Mouse (Mus musculus) intestine, embryonic 16.5 days (tissue): ENCODE results near the gene Moxd1. TPM values are rescaled to one million over a fixed set of nuclear protein-coding genes. Genes with fewer than 3 reads are reported as not detected.

Source experiments
- ATAC-seq: fragments of 200-750 bp; cut with Nextera tagmentation; 2 replicates; pipeline ENCODE4 v1.8.0; 2017; ENCODE audit warnings: moderate TSS enrichment, moderate library complexity
- H3K27ac ChIP-seq: fragments of 300-500 bp; sonication (generic); 2 replicates; pipeline ENCODE4 v1.5.1; 2014; ENCODE audit warnings: mild to moderate bottlenecking, low read length
- H3K27me3 ChIP-seq: fragments of 300-500 bp; sonication (generic); replicated peaks from 2 replicates; pipeline ENCODE4 v1.6.1; 2014; ENCODE audit warnings: low read length, control low read depth, mixed read lengths; ENCODE audit not compliant: control insufficient read depth, insufficient read depth
- H3K36me3 ChIP-seq: fragments of 300-500 bp; sonication (generic); 2 replicates; pipeline ENCODE4 v1.6.1; 2014; ENCODE audit warnings: low read length, control low read depth; ENCODE audit not compliant: control insufficient read depth, insufficient read depth
- H3K4me1 ChIP-seq: fragments of 300-500 bp; sonication (generic); 2 replicates; pipeline ENCODE4 v1.6.1; 2014; ENCODE audit warnings: low read length, control low read depth, mixed read lengths; ENCODE audit not compliant: control insufficient read depth, insufficient read depth
- H3K4me2 ChIP-seq: fragments of 300-500 bp; sonication (generic); 2 replicates; pipeline ENCODE4 v1.6.1; 2014; ENCODE audit warnings: low read depth, low read length, control low read depth
- H3K4me3 ChIP-seq: fragments of 300-500 bp; sonication (generic); 2 replicates; pipeline ENCODE4 v1.5.1; 2014; ENCODE audit warnings: mild to moderate bottlenecking, low read length
- H3K9ac ChIP-seq: fragments of 300-500 bp; sonication (generic); 2 replicates; pipeline ENCODE4 v1.6.1; 2014; ENCODE audit warnings: low read depth, low read length
- H3K9me3 ChIP-seq: fragments of 300-500 bp; sonication (generic); 2 replicates; pipeline ENCODE4 v1.6.1; 2016; ENCODE audit warnings: low read length, control low read depth; ENCODE audit not compliant: control insufficient read depth
- WGBS: fragments of 180-500 bp; shearing (Covaris S2); extraction: QIAGEN DNeasy Blood & Tissue Kit; methylation state at CpG from one replicate; pipeline ENCODE4 v1.1.7; 2014; 5-methylcytosine and 5-hydroxymethylcytosine counted together
- polyA plus RNA-seq: library from polyadenylated mRNA; unstranded; fragments of >200 nt; fragmentation: Nextera tagmentation; extraction: Ambion mirVana; gene quantifications from 2 replicates; pipeline ENCODE4 v1.2.1, GENCODE M21; 2015

The Moxd1 gene
- polyA plus RNA-seq = 10.8 and 11.7 TPM in 2 replicates

GRCm38 (mm10) chr10:24223449-24224143, at the start of gene Moxd1:
Gene Moxd1 (plus strand): TSS chr10:24223517.
- WGBS = 2% methylated on average over 55 of the region's 56 CpGs
- H3K27me3 ChIP-seq = peaks cover 14% of the 10 kb centered on the region; the same call in 1 of the 2 replicates
- H3K36me3 ChIP-seq = no peaks in the 10 kb centered on the region
- H3K4me1 ChIP-seq = peaks cover 9% of the 10 kb centered on the region; the same call in 1 of the 2 replicates
- H3K4me3 ChIP-seq = peak within 1 kb of the TSS; percentile 61
- peak within 1 kb of the TSS; percentile 99 for H3K4me2 ChIP-seq
- H3K9me3 ChIP-seq = no peaks in the 10 kb centered on the region
- H3K27ac ChIP-seq = no peak within 1 kb of the TSS
- H3K9ac ChIP-seq = peak within 1 kb of the TSS; percentile 67
- peak; percentile 89 for ATAC-seq

DNA sequence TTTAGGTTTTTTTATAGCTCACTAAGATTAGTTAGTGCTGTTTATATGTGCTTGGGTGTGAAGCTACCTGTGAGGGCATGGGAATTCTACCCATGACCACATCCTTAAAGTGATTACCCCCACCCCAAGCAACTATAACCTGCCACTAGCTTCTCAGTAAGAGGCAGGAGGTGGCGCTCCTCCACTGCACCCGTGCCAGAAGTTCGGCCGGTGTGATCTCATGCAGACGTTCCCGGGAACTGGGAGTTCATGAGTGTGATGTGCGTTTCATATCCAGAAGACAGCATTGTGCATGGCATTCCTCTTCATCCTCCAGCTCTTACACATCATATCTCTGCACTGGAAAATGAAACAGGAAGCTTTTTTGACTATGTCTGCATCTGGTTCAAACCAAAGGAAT, 32.9 kb upstream of the Moxd1 start:
- ATAC-seq = no peak
- H3K27ac ChIP-seq = no peak overlapping the region
- H3K27me3 ChIP-seq = no peaks in the 10 kb centered on the region
- H3K9ac ChIP-seq = no peak overlapping the region
- no peaks in the 10 kb centered on the region for H3K9me3 ChIP-seq
- H3K36me3 ChIP-seq = no peaks in the 10 kb centered on the region
- H3K4me3 ChIP-seq = no peak overlapping the region
- no peak overlapping the region for H3K4me2 ChIP-seq
- 51% methylated on average over 7 of the region's 7 CpGs for WGBS
- H3K4me1 ChIP-seq = no peaks in the 10 kb centered on the region

- ATAC-seq = no peak
- no peaks in the 10 kb centered on the region for H3K4me1 ChIP-seq
- WGBS = 56% methylated on average over 1 of the region's 1 CpGs
These were observed 31.3 kb upstream of the Moxd1 start for GRCm38 (mm10) chr10:24191977-24192376.

GRCm38 (mm10) chr10:24199303-24199702, 24.0 kb upstream of the Moxd1 start:
- H3K27ac ChIP-seq = no peak overlapping the region
- H3K4me1 ChIP-seq = no peaks in the 10 kb centered on the region
- WGBS = 59% methylated on average over 12 of the region's 12 CpGs
- no peak overlapping the region for H3K4me3 ChIP-seq
- H3K36me3 ChIP-seq = no peaks in the 10 kb centered on the region
- ATAC-seq = no peak
- H3K9ac ChIP-seq = no peak overlapping the region
- H3K9me3 ChIP-seq = no peaks in the 10 kb centered on the region
- H3K4me2 ChIP-seq = no peak overlapping the region
- no peaks in the 10 kb centered on the region for H3K27me3 ChIP-seq

More at GRCm38 (mm10) chr10:24191977-24192376, 31.3 kb upstream of the Moxd1 start:
- Histone ChIP-seq H3K4me2 (no peak overlapping the region), H3K9ac (no peak overlapping the region), H3K27ac (no peak overlapping the region), H3K36me3 (no peaks in the 10 kb centered on the region), H3K9me3 (no peaks in the 10 kb centered on the region), H3K4me3 (no peak overlapping the region), H3K27me3 (no peaks in the 10 kb centered on the region)

GRCm38 (mm10) chr10:24200099-24200498, 23.2 kb upstream of the Moxd1 start:
- Histone ChIP-seq H3K4me2 (no peak overlapping the region), H3K36me3 (no peaks in the 10 kb centered on the region), H3K9me3 (no peaks in the 10 kb centered on the region), H3K4me3 (no peak overlapping the region), H3K27me3 (no peaks in the 10 kb centered on the region), H3K27ac (no peak overlapping the region), H3K4me1 (no peaks in the 10 kb centered on the region), H3K9ac (no peak overlapping the region)
- 78% methylated on average over 3 of the region's 3 CpGs for WGBS
- no peak for ATAC-seq

DNA sequence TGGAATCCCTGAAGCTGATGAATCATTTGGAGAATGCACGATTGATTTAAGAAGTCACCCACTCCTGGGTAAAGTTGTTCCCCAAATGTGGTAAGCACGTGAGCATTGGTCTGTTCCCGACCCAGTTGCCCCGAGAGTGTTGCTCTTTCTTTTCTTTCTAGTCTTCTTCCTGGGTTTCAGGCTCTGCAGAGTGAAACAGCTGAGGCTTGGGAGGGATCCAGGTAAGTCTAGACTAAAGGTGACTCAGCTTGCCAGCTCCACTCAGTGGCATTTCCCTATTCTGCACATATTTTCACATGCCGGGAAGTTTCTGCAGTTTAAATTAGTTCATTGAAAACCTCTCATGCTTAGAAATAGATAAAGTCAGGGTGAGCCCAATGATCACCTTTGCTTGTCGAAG, 13.2 kb upstream of the Moxd1 start:
- no peak overlapping the region for H3K4me2 ChIP-seq
- no peak overlapping the region for H3K27ac ChIP-seq
- ATAC-seq = no peak
- WGBS = 84% methylated on average over 6 of the region's 6 CpGs
- no peak overlapping the region for H3K9ac ChIP-seq
- H3K4me3 ChIP-seq = no peak overlapping the region
- no peaks in the 10 kb centered on the region for H3K4me1 ChIP-seq
- H3K36me3 ChIP-seq = no peaks in the 10 kb centered on the region
- H3K9me3 ChIP-seq = no peaks in the 10 kb centered on the region
- H3K27me3 ChIP-seq = no peaks in the 10 kb centered on the region

- ATAC-seq = no peak
- WGBS = 88% methylated on average over 5 of the region's 5 CpGs
These were observed 10.0 kb upstream of the Moxd1 start for GRCm38 (mm10) chr10:24213297-24213696.

GRCm38 (mm10) chr10:24217558-24218268, 5.6 kb upstream of the Moxd1 start:
- Histone ChIP-seq H3K27me3 (0 out of 2 replicates have a peak, but pooled peaks cover 3% of the 10 kb centered on the region), H3K4me3 (no peak overlapping the region), H3K27ac (peak overlapping the region; percentile 24; the same call in 1 of the 2 replicates), H3K9me3 (no peaks in the 10 kb centered on the region), H3K9ac (no peak overlapping the region), H3K36me3 (no peaks in the 10 kb centered on the region), H3K4me2 (no peak overlapping the region), H3K4me1 (peaks cover 8% of the 10 kb centered on the region; the same call in 1 of the 2 replicates)
- 32% methylated on average over 6 of the region's 6 CpGs for WGBS
- ATAC-seq = peak; percentile 36; the same call in 1 of the 2 replicates

More at GRCm38 (mm10) chr10:24213297-24213696, 10.0 kb upstream of the Moxd1 start:
- no peaks in the 10 kb centered on the region for H3K36me3 ChIP-seq
- no peak overlapping the region for H3K9ac ChIP-seq
- H3K4me3 ChIP-seq = no peak overlapping the region
- H3K4me1 ChIP-seq = peaks cover 6% of the 10 kb centered on the region; the same call in 1 of the 2 replicates
- H3K27ac ChIP-seq = no peak overlapping the region
- no peak overlapping the region for H3K4me2 ChIP-seq
- no peaks in the 10 kb centered on the region for H3K9me3 ChIP-seq
- H3K27me3 ChIP-seq = no peaks in the 10 kb centered on the region

GRCm38 (mm10) chr10:24220931-24221330, 2.4 kb upstream of the Moxd1 start:
- H3K4me1 ChIP-seq = peaks cover 17% of the 10 kb centered on the region
- H3K4me3 ChIP-seq = no peak overlapping the region
- no peak overlapping the region for H3K4me2 ChIP-seq
- H3K9me3 ChIP-seq = no peaks in the 10 kb centered on the region
- WGBS = 68% methylated on average over 5 of the region's 5 CpGs
- H3K36me3 ChIP-seq = no peaks in the 10 kb centered on the region
- peaks cover 14% of the 10 kb centered on the region; the same call in 1 of the 2 replicates for H3K27me3 ChIP-seq
- H3K9ac ChIP-seq = no peak overlapping the region
- H3K27ac ChIP-seq = no peak overlapping the region
- no peak for ATAC-seq
